Mouse (Mus musculus) kidney, postnatal 4 days (tissue): Measurements from ENCODE around the gene Mark1.

Source experiments
- DNase-seq, 2 experiments: peaks; one replicate each; pipeline ENCODE4 v3.0.0; 2021; ENCODE audit warnings: mixed read lengths in 2 of 2

Mark1 gene

GRCm38 (mm10) chr1:184999071-184999750 lies at the start of gene Mark1:
Mark1 (minus strand) TSS chr1:184999570.
- DNase-seq, result peak; percentile 45 to 59

GRCm38 (mm10) chr1:185047516-185048247 lies 48.3 kb upstream of the Mark1 start:
- peak in 1 of 2 experiments; percentile 13 for DNase-seq

GRCm38 (mm10) chr1:185046513-185046912 lies 47.1 kb upstream of the Mark1 start:
- DNase-seq, result no peak

- no peak for DNase-seq
Measured at GRCm38 (mm10) chr1:185038183-185038686, 38.9 kb upstream of the Mark1 start.

GRCm38 (mm10) chr1:185030565-185030964 lies 31.2 kb upstream of the Mark1 start:
- no peak for DNase-seq

GRCm38 (mm10) chr1:185020429-185021168 lies 21.2 kb upstream of the Mark1 start:
- DNase-seq, result no peak

GRCm38 (mm10) chr1:185012566-185012965 lies 13.2 kb upstream of the Mark1 start:
- DNase-seq, result no peak

GRCm38 (mm10) chr1:185007066-185007465 lies 7.7 kb upstream of the Mark1 start:
- DNase-seq, result no peak

- DNase-seq, result peak; percentile 65 to 76
Measured at GRCm38 (mm10) chr1:184999780-185000599, 620 bp upstream of the Mark1 start.

- no peak for DNase-seq
Measured at GRCm38 (mm10) chr1:184998631-184999030, 739 bp downstream of the Mark1 start.

- DNase-seq, result no peak
Measured at GRCm38 (mm10) chr1:184998161-184998560, 1.2 kb downstream of the Mark1 start.

- no peak for DNase-seq
Measured at GRCm38 (mm10) chr1:184997466-184997865, 1.9 kb downstream of the Mark1 start.

- DNase-seq, result no peak
Measured at GRCm38 (mm10) chr1:184995335-184995734, 4.0 kb downstream of the Mark1 start.

GRCm38 (mm10) chr1:184991191-184991590 lies 8.2 kb downstream of the Mark1 start:
- DNase-seq, result no peak

GRCm38 (mm10) chr1:184986748-184987147 lies 12.6 kb downstream of the Mark1 start:
- no peak for DNase-seq

GRCm38 (mm10) chr1:184984723-184985122 lies 14.6 kb downstream of the Mark1 start:
- no peak for DNase-seq

GRCm38 (mm10) chr1:184983751-184984150 lies 15.6 kb downstream of the Mark1 start:
- no peak for DNase-seq

- DNase-seq, result no peak
Measured at GRCm38 (mm10) chr1:184972214-184972776, 27.1 kb downstream of the Mark1 start.

- no peak for DNase-seq
Measured at GRCm38 (mm10) chr1:184969374-184969773, 30.0 kb downstream of the Mark1 start.

GRCm38 (mm10) chr1:184965682-184966360 lies 33.5 kb downstream of the Mark1 start:
- peak; percentile 80 to 82 for DNase-seq

GRCm38 (mm10) chr1:184963121-184963693 lies 36.2 kb downstream of the Mark1 start:
- DNase-seq, result no peak
